22 mouse cellular contexts compared by ENCODE assay signal in genomic region chr11:52744593-52745450, GRCm38 (mm10). TPM values are rescaled to one million over a fixed set of nuclear protein-coding genes. Genes with fewer than 3 reads are reported as not detected.
A peak's percentile ranks its signal among the peaks of the same experiment; 100 is the strongest.
DNase-seq lines count a peak whose midpoint lies in the region; ATAC-seq and TF ChIP-seq lines count a peak whose summit lies in the region.
"Had no signal": no experiment of that assay in that cellular context is flagged by ENCODE, and none has a peak within 500 bp of the region (broad histone marks: within the 10 kb centered on the region; RNA-seq: fewer than 3 reads in every experiment).

No protein-coding gene starts in this region.

- ATAC-seq in lung, embryonic 15.5 days (ENCODE audit: borderline replicate concordance, extremely low read depth, low FRiP score, low TSS enrichment), result no peak
- ATAC-seq in heart, embryonic 11.5 days (replicated peaks; ENCODE audit: insufficient number of reproducible peaks, low FRiP score, low TSS enrichment), result no peak; the same call in 1 of the 2 replicates
- ATAC-seq in stomach, embryonic 16.5 days (ENCODE audit: insufficient read depth, low FRiP score), result peak; percentile 56; the same call in 1 of the 2 replicates
- no peak for ATAC-seq in cerebellum, adult (ENCODE audit: insufficient number of reproducible peaks, low FRiP score, low TSS enrichment)
- ATAC-seq: forebrain, embryonic 15.5 days had no signal

- no peak for TF ChIP-seq POLR2A in lung, adult 2 months (IDR thresholded peaks at IDR 0.05; ENCODE audit: borderline replicate concordance, extremely low read depth, low read depth, low read length)

- H3K4me2 ChIP-seq in lung, embryonic 15.5 days, result no peak overlapping the region
- H3K4me2 ChIP-seq in heart, embryonic 11.5 days, result peak overlapping the region; percentile 15
- no peak overlapping the region for H3K4me2 ChIP-seq in stomach, embryonic 16.5 days (ENCODE audit: low read depth, low read length)
- H3K4me2 ChIP-seq: forebrain, embryonic 15.5 days; hindbrain, embryonic 12.5 days; limb, embryonic 15.5 days; neural tube, embryonic 13.5 days had no signal

- no peaks in the 10 kb centered on the region for H3K36me3 ChIP-seq in lung, embryonic 15.5 days
- no peaks in the 10 kb centered on the region for H3K36me3 ChIP-seq in heart, embryonic 11.5 days (ENCODE audit: control insufficient read depth, insufficient read depth, low read length)
- H3K36me3 ChIP-seq in stomach, embryonic 16.5 days (ENCODE audit: control insufficient read depth, insufficient read depth, low read length), result no peaks in the 10 kb centered on the region
- H3K36me3 ChIP-seq: forebrain, embryonic 15.5 days; hindbrain, embryonic 12.5 days; limb, embryonic 15.5 days; neural tube, embryonic 13.5 days had no signal

- no peaks in the 10 kb centered on the region for H3K9me3 ChIP-seq in lung, embryonic 15.5 days
- H3K9me3 ChIP-seq in heart, embryonic 11.5 days (replicated peaks; ENCODE audit: control insufficient read depth, low read length), result no peaks in the 10 kb centered on the region
- H3K9me3 ChIP-seq in stomach, embryonic 16.5 days (replicated peaks; ENCODE audit: control insufficient read depth, low read length), result no peaks in the 10 kb centered on the region
- H3K9me3 ChIP-seq: forebrain, embryonic 15.5 days; hindbrain, embryonic 12.5 days; limb, embryonic 15.5 days; neural tube, embryonic 13.5 days had no signal

- intact Hi-C loops in left cerebral cortex, postnatal 36 days (cut with DNase I), result no loop called here

- no peak overlapping the region for H3K4me3 ChIP-seq in lung, embryonic 15.5 days
- H3K4me3 ChIP-seq in lung, adult 2 months (replicated peaks; ENCODE audit: extremely low read depth, low read depth, low read length), result no peak overlapping the region
- no peak overlapping the region for H3K4me3 ChIP-seq in heart, embryonic 11.5 days (ENCODE audit: low read depth, low read length)
- H3K4me3 ChIP-seq in stomach, embryonic 16.5 days (replicated peaks; ENCODE audit: low read length), result no peak overlapping the region
- H3K4me3 ChIP-seq: forebrain, embryonic 15.5 days; hindbrain, embryonic 12.5 days; layer of hippocampus, adult 2 months; limb, embryonic 15.5 days; neural tube, embryonic 13.5 days had no signal

- TF ChIP-seq CTCF in lung, adult 2 months (IDR thresholded peaks at IDR 0.05; ENCODE audit: insufficient read depth, low read length), result no peak

- no peak for DNase-seq in lung, adult 2 months
- DNase-seq in heart, postnatal 4 days, result peak; percentile 25
- DNase-seq in spleen, postnatal 4 days (ENCODE audit: low spot score in 2 of 2), result no peak
- no peak for DNase-seq in left cerebral cortex, postnatal 36 days (ENCODE audit: low spot score in 2 of 2)
- DNase-seq: adrenal gland, adult 8-10 months; cerebellum, adult 11 months; cerebellum, postnatal 25 days; kidney, adult 18-20 months; kidney, postnatal 10 days; right cerebral cortex, postnatal 14 days; thymus, postnatal 4 days had no signal

- H3K4me1 ChIP-seq in lung, embryonic 15.5 days, result peaks cover 4% of the 10 kb centered on the region; the same call in 1 of the 2 replicates
- H3K4me1 ChIP-seq in lung, adult 2 months (ENCODE audit: control insufficient read depth, insufficient read depth, low read length), result no peaks in the 10 kb centered on the region
- peaks cover 17% of the 10 kb centered on the region for H3K4me1 ChIP-seq in heart, embryonic 11.5 days (ENCODE audit: control insufficient read depth, insufficient read depth, low read length)
- no peaks in the 10 kb centered on the region for H3K4me1 ChIP-seq in stomach, embryonic 16.5 days (ENCODE audit: control insufficient read depth, insufficient read depth, low read length)
- H3K4me1 ChIP-seq: forebrain, embryonic 15.5 days; limb, embryonic 15.5 days; neural tube, embryonic 13.5 days had no signal

- H3K27me3 ChIP-seq in lung, embryonic 15.5 days, result no peaks in the 10 kb centered on the region
- no peaks in the 10 kb centered on the region for H3K27me3 ChIP-seq in heart, embryonic 11.5 days (ENCODE audit: control insufficient read depth, insufficient read depth, low read length)
- no peaks in the 10 kb centered on the region for H3K27me3 ChIP-seq in stomach, embryonic 16.5 days (ENCODE audit: control insufficient read depth, insufficient read depth, low read length)
- H3K27me3 ChIP-seq: forebrain, embryonic 15.5 days; neural tube, embryonic 13.5 days had no signal

- H3K9ac ChIP-seq in lung, embryonic 15.5 days, result no peak overlapping the region
- no peak overlapping the region for H3K9ac ChIP-seq in heart, embryonic 11.5 days (ENCODE audit: low read depth, low read length)
- no peak overlapping the region for H3K9ac ChIP-seq in stomach, embryonic 16.5 days (ENCODE audit: low read length)
- H3K9ac ChIP-seq: forebrain, embryonic 15.5 days; hindbrain, embryonic 12.5 days; limb, embryonic 15.5 days; neural tube, embryonic 13.5 days had no signal

- H3K27ac ChIP-seq in lung, embryonic 15.5 days, result peak overlapping the region; percentile 65
- peak overlapping the region; percentile 87 for H3K27ac ChIP-seq in heart, embryonic 11.5 days (ENCODE audit: low read depth, low read length)
- H3K27ac ChIP-seq in stomach, embryonic 16.5 days (ENCODE audit: low read length), result no peak overlapping the region
- H3K27ac ChIP-seq: forebrain, embryonic 15.5 days; hindbrain, embryonic 12.5 days; layer of hippocampus, adult 2 months; limb, embryonic 15.5 days; neural tube, embryonic 13.5 days had no signal

- WGBS in lung, embryonic 15.5 days, result 25% methylated on average over 9 of the region's 9 CpGs
- 40% methylated on average over 9 of the region's 9 CpGs for WGBS in lung, adult 2 months
- 18% methylated on average over 9 of the region's 9 CpGs for WGBS in heart, embryonic 11.5 days (ENCODE audit: insufficient replicate concordance)
- 44% methylated on average over 9 of the region's 9 CpGs for WGBS in stomach, embryonic 16.5 days

RNA-seq across cellular contexts. Expression of gene Fstl4, which starts 19.6 kb away (rescaled TPM):
- polyA plus RNA-seq in lung, embryonic 15.5 days (2015; fragmentation: Nextera tagmentation; extraction: Ambion mirVana), result 10.0 and 10.9 TPM in 2 replicates
- 0.51 and 0.56 TPM in 2 replicates for polyA plus RNA-seq in lung, adult 2 months (2012; rRNA removed)
- polyA plus RNA-seq in heart, embryonic 11.5 days (2014; fragmentation: Nextera tagmentation; extraction: Ambion mirVana), result 9.1 and 11.4 TPM in 2 replicates
- 10 to 100 TPM; 16.6 to 17.4 TPM for total RNA-seq in heart, postnatal 4 days (2021)
- 2.1 and 2.5 TPM in 2 replicates for polyA plus RNA-seq in stomach, embryonic 16.5 days (2015; fragmentation: Nextera tagmentation; extraction: Ambion mirVana)
- 10 to 100 TPM; 35.6 to 46.5 TPM for total RNA-seq in left cerebral cortex, postnatal 36 days (2021)
- total RNA-seq: CH12.LX; monocyte, adult 5-6 weeks had no signal
